Mouse (Mus musculus) midbrain, embryonic 12.5 days (tissue): ENCODE measurements around the gene Mns1. TPM values are rescaled to one million over a fixed set of nuclear protein-coding genes. Genes with fewer than 3 reads are reported as not detected.

Source experiments
- ATAC-seq: fragments of 200-750 bp; cut with Nextera tagmentation; 2 replicates; pipeline ENCODE4 v1.8.0; 2017; ENCODE audit warnings: low read depth, moderate TSS enrichment, moderate library complexity; ENCODE audit not compliant: low FRiP score
- H3K27ac ChIP-seq: fragments of 300-500 bp; sonication (generic); replicated peaks from 2 replicates; pipeline ENCODE4 v1.5.1; 2016; ENCODE audit warnings: mild to moderate bottlenecking
- H3K27me3 ChIP-seq: fragments of 300-500 bp; sonication (generic); 2 replicates; pipeline ENCODE4 v1.6.1; 2016; ENCODE audit warnings: mild to moderate bottlenecking
- H3K36me3 ChIP-seq: fragments of 300-500 bp; sonication (generic); 2 replicates; pipeline ENCODE4 v1.6.1; 2016
- H3K4me1 ChIP-seq: fragments of 300-500 bp; sonication (generic); 2 replicates; pipeline ENCODE4 v1.6.1; 2016
- H3K4me2 ChIP-seq: fragments of 300-500 bp; sonication (generic); replicated peaks from 2 replicates; pipeline ENCODE4 v1.6.1; 2016; ENCODE audit warnings: mild to moderate bottlenecking, moderate library complexity
- H3K4me3 ChIP-seq: fragments of 300-500 bp; sonication (generic); 2 replicates; pipeline ENCODE4 v1.5.1; 2016; ENCODE audit warnings: mild to moderate bottlenecking
- H3K9ac ChIP-seq: fragments of 300-500 bp; sonication (generic); replicated peaks from 2 replicates; pipeline ENCODE4 v1.6.1; 2016; ENCODE audit warnings: mild to moderate bottlenecking, moderate library complexity
- H3K9me3 ChIP-seq: fragments of 300-500 bp; sonication (generic); 2 replicates; pipeline ENCODE4 v1.6.1; 2016; ENCODE audit warnings: mild to moderate bottlenecking
- WGBS: fragments of 180-500 bp; shearing (Covaris S2); methylation state at CpG from one replicate; pipeline ENCODE4 v1.1.7; 2016; 5-methylcytosine and 5-hydroxymethylcytosine counted together
- polyA plus RNA-seq: library from polyadenylated mRNA; unstranded; fragments of >200 nt; fragmentation: Nextera tagmentation; extraction: Ambion mirVana; gene quantifications from 2 replicates; pipeline ENCODE4 v1.2.1, GENCODE M21; 2016

Gene Mns1
- polyA plus RNA-seq, 1 experiment from 2014 or later = 38.0 TPM

DNA sequence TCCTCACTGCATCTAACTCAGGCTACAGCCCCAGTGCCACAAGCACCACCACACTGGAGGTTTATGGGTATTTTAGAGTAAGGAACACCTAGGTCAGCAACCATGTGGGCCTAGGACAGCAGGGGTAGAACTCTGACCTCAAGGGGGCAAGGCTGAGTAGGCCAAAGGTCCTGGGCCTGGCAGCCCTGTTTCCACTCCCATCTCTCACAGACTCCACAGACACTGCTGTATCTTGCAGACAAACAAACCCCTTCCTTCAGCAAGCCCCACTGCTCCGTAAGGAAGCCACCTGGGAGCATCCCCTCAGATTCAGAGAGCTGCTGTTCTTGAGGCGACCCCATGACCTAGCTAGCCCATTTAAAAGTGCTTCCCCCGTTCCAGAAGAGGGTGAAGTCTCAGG is 32.9 kb upstream of the Mns1 start:
- H3K9ac ChIP-seq = no peak overlapping the region
- WGBS = 62% methylated on average over 3 of the region's 3 CpGs
- H3K36me3 ChIP-seq = no peaks in the 10 kb centered on the region
- H3K27ac ChIP-seq = no peak overlapping the region
- H3K4me3 ChIP-seq = no peak overlapping the region
- 0 out of 2 replicates have a peak, but pooled peaks cover 3% of the 10 kb centered on the region for H3K27me3 ChIP-seq
- no peak for ATAC-seq
- no peaks in the 10 kb centered on the region for H3K9me3 ChIP-seq
- H3K4me2 ChIP-seq = no peak overlapping the region
- 0 out of 2 replicates have a peak, but pooled peaks cover 4% of the 10 kb centered on the region for H3K4me1 ChIP-seq

DNA sequence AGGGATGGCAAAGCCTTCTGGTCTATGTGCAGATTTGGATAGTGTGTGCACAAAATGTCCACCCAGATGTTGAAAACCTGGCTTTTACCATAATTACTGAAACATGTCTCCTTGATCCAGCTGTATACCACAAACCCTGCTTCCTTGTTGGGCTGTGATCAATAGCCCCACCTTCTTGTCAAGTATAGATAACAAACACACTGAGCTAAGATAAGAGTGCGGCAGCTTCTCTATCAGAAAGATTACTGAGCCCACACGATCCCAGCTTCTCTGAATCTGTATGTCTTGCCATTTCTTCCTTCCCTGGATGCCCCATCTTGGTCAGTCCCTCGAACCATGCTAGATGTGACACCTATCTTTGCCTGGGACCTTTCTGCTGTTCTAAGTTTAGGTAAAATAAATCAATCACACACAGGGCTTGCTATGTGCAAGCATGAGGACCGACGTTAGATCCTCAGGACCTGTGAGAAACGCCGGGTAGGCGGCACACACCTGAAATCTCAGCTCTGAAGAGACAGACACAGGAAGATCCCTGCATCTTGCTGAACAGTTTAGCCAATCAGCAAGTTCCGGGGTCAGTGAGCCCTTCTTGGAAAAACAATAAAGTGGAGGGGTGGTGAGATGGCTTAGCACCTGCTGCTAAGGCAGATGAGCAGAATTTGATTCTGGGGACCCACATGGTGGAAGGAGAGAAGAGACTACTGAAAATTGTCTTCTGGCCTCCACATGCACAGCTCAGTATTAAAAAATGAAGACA is 31.8 kb upstream of the Mns1 start:
- no peak overlapping the region for H3K4me3 ChIP-seq
- H3K27me3 ChIP-seq = 0 out of 2 replicates have a peak, but pooled peaks cover 3% of the 10 kb centered on the region
- no peak overlapping the region for H3K4me2 ChIP-seq
- H3K27ac ChIP-seq = no peak overlapping the region
- ATAC-seq = no peak
- H3K4me1 ChIP-seq = 0 out of 2 replicates have a peak, but pooled peaks cover 4% of the 10 kb centered on the region
- no peak overlapping the region for H3K9ac ChIP-seq
- no peaks in the 10 kb centered on the region for H3K9me3 ChIP-seq
- no peaks in the 10 kb centered on the region for H3K36me3 ChIP-seq
- 88% methylated on average over 9 of the region's 9 CpGs for WGBS

DNA sequence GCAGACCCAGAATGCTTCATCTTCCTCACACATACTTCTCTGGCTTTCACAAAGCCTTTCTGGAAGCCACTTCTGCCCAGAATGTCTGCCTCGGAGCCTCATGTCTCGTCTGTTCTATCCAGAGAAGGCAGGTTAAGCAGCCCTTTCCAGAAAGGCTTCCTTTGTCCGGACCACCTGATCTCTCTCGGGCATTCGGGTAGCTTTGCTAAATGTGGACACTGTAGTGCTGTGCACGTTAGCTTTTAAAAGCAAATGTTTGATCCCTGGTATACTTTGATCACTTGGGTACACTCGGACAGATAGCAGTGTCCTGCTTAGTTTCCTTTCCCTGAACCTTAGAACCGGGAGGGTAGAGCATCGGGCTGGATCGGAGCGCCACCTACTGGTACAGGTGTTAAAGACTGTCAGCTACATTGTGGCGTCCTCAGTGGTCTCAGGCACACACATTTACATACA is 29.7 kb upstream of the Mns1 start:
- Histone ChIP-seq H3K9ac (no peak overlapping the region), H3K27me3 (0 out of 2 replicates have a peak, but pooled peaks cover 3% of the 10 kb centered on the region), H3K9me3 (no peaks in the 10 kb centered on the region), H3K27ac (no peak overlapping the region), H3K4me3 (peak overlapping the region; percentile 2; the same call in 1 of the 2 replicates), H3K4me1 (0 out of 2 replicates have a peak, but pooled peaks cover 4% of the 10 kb centered on the region), H3K4me2 (peak overlapping the region; percentile 43), H3K36me3 (no peaks in the 10 kb centered on the region)
- WGBS = 11% methylated on average over 12 of the region's 12 CpGs
- peak; percentile 78 for ATAC-seq

DNA sequence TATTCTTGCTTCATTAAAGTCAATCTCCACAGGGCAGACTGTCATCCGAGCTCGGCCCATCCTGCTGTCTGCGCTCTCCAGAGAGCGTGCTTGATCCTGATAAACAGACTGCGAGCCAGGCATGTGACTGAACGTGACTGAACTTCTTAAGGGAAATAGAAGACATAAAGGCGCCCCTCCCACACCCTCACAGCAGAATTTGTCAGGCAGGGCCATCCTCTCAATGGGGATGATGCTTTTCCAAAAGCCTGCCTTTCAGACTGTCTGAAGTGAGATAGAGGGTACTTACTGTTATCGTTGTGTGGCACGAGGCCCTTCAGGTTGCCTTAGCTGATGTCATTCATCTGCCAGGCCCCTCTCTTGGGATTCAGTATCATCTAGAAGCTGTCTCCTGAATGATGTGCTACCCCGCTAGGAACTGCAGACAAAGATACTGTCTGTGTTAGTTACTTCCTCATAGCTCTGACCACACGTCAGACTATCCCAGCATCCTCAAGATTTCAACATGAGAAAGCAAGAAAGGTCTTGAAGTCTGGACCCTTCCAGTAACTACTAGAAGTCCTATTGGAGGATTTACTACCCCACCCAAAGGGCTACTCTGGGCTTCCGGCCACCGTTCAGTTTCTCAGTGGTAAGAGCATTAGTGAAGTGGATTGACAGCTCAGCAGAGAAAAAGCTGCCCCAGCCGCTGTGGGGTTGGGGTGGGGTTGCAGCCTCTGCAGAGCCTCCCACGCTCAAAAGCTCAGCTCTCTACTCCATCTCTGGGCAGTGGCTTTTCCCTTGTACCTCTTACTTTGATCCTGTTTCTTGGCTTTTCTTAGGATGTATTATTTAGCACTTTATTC is 28.2 kb upstream of the Mns1 start:
- H3K36me3 ChIP-seq = no peaks in the 10 kb centered on the region
- H3K4me2 ChIP-seq = peak overlapping the region; percentile 14; the same call in 1 of the 2 replicates
- ATAC-seq = peak; percentile 52
- WGBS = 39% methylated on average over 15 of the region's 15 CpGs
- H3K4me3 ChIP-seq = no peak overlapping the region
- H3K27me3 ChIP-seq = 0 out of 2 replicates have a peak, but pooled peaks cover 8% of the 10 kb centered on the region
- H3K9ac ChIP-seq = no peak overlapping the region
- H3K27ac ChIP-seq = 0 out of 2 replicates have a peak overlapping the region, but pooled peaks have one; percentile 8
- no peaks in the 10 kb centered on the region for H3K9me3 ChIP-seq
- H3K4me1 ChIP-seq = 0 out of 2 replicates have a peak, but pooled peaks cover 4% of the 10 kb centered on the region

DNA sequence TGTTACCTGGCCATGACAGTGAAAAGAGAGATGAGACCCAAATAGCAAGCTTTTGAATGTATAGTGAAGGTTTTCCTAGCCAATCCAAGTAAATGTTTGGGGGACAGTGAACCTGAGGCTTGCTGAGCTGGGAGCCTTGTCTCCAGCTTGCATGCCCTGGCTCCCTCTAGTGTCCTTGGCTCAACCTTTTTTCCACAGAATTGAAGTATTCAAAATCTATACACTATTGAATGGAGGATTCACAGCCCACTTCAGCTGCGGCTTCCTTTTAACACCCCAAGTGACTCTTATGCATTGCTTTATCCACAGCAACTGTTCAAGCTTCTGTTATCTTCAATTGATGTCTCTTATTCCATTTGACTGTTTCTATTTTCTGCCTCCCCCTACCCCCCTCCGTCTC is 26.1 kb upstream of the Mns1 start:
- Histone ChIP-seq H3K4me2 (no peak overlapping the region), H3K36me3 (no peaks in the 10 kb centered on the region), H3K4me3 (no peak overlapping the region), H3K4me1 (0 out of 2 replicates have a peak, but pooled peaks cover 4% of the 10 kb centered on the region), H3K27ac (no peak overlapping the region), H3K27me3 (0 out of 2 replicates have a peak, but pooled peaks cover 6% of the 10 kb centered on the region), H3K9ac (no peak overlapping the region), H3K9me3 (no peaks in the 10 kb centered on the region)
- 84% methylated on average over 2 of the region's 2 CpGs for WGBS
- no peak for ATAC-seq

DNA sequence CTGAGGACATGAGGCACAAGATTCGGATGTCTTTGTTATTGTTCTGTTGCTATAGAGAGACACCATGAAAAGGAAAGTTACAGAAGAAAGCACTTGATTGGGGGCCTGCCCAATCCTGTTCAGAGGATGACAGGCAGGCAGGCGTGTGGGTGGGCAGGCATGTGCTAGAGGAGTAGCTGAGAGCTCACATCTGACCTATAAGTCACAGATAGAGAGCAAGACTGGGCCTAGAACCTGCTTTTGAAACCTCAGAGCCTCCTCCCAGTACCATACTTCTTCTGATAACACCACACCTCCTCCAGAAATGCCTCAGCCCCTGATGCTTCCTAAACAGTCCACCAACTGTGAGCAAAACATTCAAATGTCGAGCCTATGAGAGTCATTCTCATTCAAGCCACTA is 19.4 kb upstream of the Mns1 start:
- Histone ChIP-seq H3K9ac (no peak overlapping the region), H3K36me3 (no peaks in the 10 kb centered on the region), H3K9me3 (no peaks in the 10 kb centered on the region), H3K4me1 (peaks cover 17% of the 10 kb centered on the region), H3K4me2 (no peak overlapping the region), H3K27ac (no peak overlapping the region), H3K27me3 (0 out of 2 replicates have a peak, but pooled peaks cover 5% of the 10 kb centered on the region), H3K4me3 (no peak overlapping the region)
- no peak for ATAC-seq
- 83% methylated on average over 3 of the region's 3 CpGs for WGBS

DNA sequence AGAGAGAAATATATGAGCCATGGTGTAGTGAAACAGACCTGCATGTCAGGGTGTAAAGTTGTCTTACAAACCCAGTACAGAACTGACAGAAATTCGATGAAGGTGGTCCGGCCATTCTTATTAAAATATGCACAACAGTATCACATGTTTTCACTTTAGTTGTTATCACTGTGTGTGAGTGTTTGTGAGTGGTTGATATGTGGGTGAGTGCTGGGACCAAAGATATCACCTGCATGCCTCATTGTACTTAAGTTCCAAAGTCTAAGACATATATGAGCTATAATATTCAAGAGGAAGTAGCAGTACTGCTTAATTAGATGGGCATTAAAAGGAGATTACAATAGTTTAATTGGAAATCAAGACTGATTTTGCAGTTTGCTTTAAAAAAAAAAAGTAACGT is 17.3 kb upstream of the Mns1 start:
- 83% methylated on average over 3 of the region's 3 CpGs for WGBS
- H3K27me3 ChIP-seq = no peaks in the 10 kb centered on the region
- H3K9ac ChIP-seq = no peak overlapping the region
- peaks cover 17% of the 10 kb centered on the region for H3K4me1 ChIP-seq
- H3K9me3 ChIP-seq = no peaks in the 10 kb centered on the region
- no peak for ATAC-seq
- no peak overlapping the region for H3K4me3 ChIP-seq
- H3K36me3 ChIP-seq = no peaks in the 10 kb centered on the region
- H3K27ac ChIP-seq = no peak overlapping the region
- no peak overlapping the region for H3K4me2 ChIP-seq

DNA sequence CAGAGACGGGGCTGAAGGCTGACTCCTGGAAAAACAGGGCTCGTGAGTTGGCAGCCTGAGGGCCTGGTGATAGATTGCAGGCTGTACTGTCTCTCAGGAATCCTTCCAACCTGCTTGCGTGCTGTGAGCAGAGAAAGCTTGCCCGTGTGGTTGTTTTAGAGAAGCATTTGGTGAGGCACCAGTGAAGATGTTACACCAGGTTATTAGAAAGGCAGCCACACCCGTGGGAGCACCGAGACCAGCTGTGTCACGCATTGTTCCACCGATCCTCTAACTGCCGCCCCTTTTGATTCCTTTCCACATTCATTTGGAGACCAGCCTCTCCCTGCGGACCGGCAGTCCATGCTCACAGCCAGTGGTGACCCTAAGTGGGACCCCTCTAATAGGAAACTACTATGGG is 15.5 kb upstream of the Mns1 start:
- Histone ChIP-seq H3K27ac (peak overlapping the region; percentile 61), H3K4me1 (peaks cover 17% of the 10 kb centered on the region), H3K9me3 (no peaks in the 10 kb centered on the region), H3K4me2 (no peak overlapping the region), H3K36me3 (no peaks in the 10 kb centered on the region), H3K9ac (no peak overlapping the region), H3K27me3 (no peaks in the 10 kb centered on the region), H3K4me3 (no peak overlapping the region)
- 70% methylated on average over 11 of the region's 11 CpGs for WGBS
- ATAC-seq = no peak

DNA sequence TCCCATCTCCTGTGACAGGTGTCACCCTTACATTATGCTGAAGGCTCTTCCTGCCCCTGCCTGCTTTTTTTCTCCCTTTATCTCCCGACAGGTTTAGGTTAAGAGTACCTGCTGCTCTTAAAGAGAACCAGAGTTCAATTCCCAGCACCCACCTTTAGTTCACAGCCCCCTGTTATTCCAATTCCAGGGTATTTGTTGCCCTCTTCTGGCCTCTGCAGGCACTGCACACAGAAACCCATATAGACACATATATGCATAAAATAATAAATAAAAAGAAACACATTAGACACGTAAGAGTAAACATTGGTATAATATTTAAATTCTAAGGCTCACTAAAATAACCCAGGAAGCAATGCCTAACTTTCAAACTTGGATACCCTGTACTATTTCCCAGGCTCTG is 15.1 kb upstream of the Mns1 start:
- no peak for ATAC-seq
- no peaks in the 10 kb centered on the region for H3K27me3 ChIP-seq
- WGBS = 77% methylated on average over 2 of the region's 2 CpGs

DNA sequence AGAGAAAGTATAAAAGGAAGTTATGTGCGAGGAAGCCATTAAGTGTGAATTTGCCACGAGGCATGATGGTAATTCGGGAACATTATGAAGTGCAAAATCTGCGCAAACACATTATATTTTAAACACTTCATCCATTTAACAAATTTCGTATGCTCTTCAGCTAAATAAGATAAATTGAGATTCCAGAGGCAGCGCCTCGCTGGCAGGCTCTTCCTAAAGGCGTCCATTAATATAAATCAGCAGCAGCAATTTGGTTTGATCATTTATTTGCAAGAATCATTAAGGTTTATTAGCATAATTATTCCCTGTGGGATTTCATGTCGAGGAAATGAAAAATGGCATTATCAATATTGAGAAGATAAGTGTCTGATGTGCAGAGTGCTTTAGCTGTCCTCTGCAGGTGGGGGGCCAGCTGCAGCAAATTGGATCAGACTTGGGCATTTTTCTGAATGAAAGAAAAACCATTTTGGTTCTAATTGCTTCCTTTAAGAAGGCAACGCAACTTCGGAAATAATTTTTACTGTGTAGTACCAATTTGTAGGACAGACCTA is 12.4 kb upstream of the Mns1 start:
- no peak overlapping the region for H3K9ac ChIP-seq
- ATAC-seq = no peak
- no peaks in the 10 kb centered on the region for H3K36me3 ChIP-seq
- H3K4me3 ChIP-seq = no peak overlapping the region
- H3K27ac ChIP-seq = no peak overlapping the region
- no peaks in the 10 kb centered on the region for H3K27me3 ChIP-seq
- WGBS = 79% methylated on average over 11 of the region's 11 CpGs
- H3K4me1 ChIP-seq = peaks cover 17% of the 10 kb centered on the region
- no peak overlapping the region for H3K4me2 ChIP-seq
- no peaks in the 10 kb centered on the region for H3K9me3 ChIP-seq

More for the DNA sequence above, 15.1 kb upstream of the Mns1 start:
- Histone ChIP-seq H3K9ac (no peak overlapping the region), H3K4me3 (no peak overlapping the region), H3K9me3 (no peaks in the 10 kb centered on the region), H3K4me2 (no peak overlapping the region), H3K27ac (no peak overlapping the region), H3K4me1 (peaks cover 17% of the 10 kb centered on the region), H3K36me3 (no peaks in the 10 kb centered on the region)

DNA sequence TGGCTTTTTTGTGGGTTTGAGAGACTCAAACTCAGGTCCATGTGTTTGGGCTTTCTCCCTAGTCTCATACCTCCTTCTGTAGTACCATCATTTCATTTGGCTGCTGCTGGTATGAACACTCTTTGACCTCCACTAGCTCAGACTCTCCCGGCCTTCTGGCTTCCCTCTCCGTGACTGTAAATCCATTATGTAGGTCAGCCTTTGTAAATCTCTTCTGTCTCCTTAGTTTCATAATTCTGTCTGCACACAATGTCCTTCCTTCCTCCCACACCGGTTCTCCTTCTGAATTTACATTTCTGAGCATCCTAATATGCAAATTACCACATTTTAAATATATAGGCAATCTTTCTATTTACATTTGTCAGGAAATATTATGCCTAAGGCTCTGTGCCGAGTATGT is 9.9 kb upstream of the Mns1 start:
- no peaks in the 10 kb centered on the region for H3K4me1 ChIP-seq
- H3K36me3 ChIP-seq = no peaks in the 10 kb centered on the region
- H3K9me3 ChIP-seq = no peaks in the 10 kb centered on the region
- H3K27me3 ChIP-seq = no peaks in the 10 kb centered on the region
- no peak for ATAC-seq
- no peak overlapping the region for H3K4me2 ChIP-seq
- H3K27ac ChIP-seq = no peak overlapping the region
- H3K9ac ChIP-seq = no peak overlapping the region
- 72% methylated on average over 4 of the region's 4 CpGs for WGBS
- no peak overlapping the region for H3K4me3 ChIP-seq
